Comparison of ENCODE assay signal across 9 mouse cellular contexts in genomic region chr10:62183053-62183452, GRCm38 (mm10). TPM values are rescaled to one million over a fixed set of nuclear protein-coding genes. Genes with fewer than 3 reads are reported as not detected.
A peak's percentile ranks its signal among the peaks of the same experiment; 100 is the strongest.
DNase-seq lines count a peak whose midpoint lies in the region; ATAC-seq and TF ChIP-seq lines count a peak whose summit lies in the region.
"Had no signal": no experiment of that assay in that cellular context is flagged by ENCODE, and none has a peak within 500 bp of the region (broad histone marks: within the 10 kb centered on the region; RNA-seq: fewer than 3 reads in every experiment).

No protein-coding gene starts in this region.

- peak; percentile 100 for TF ChIP-seq CTCF in ES-Bruce4 (IDR thresholded peaks at IDR 0.05; ENCODE audit: low read depth, low read length)
- peak; percentile 100 for TF ChIP-seq CTCF in lung, adult 2 months (IDR thresholded peaks at IDR 0.05; ENCODE audit: insufficient read depth, low read length)
- TF ChIP-seq CTCF in olfactory bulb, adult 2 months (IDR thresholded peaks at IDR 0.05; ENCODE audit: insufficient read depth, low read depth, low read length): peak; percentile 99

- no peak overlapping the region for H3K9ac ChIP-seq in ES-Bruce4 (ENCODE audit: low read depth, poor library complexity, severe bottlenecking)
- no peak overlapping the region for H3K9ac ChIP-seq in forebrain, embryonic 12.5 days
- H3K9ac ChIP-seq: limb, embryonic 15.5 days had no signal

- peak; percentile 59; the same call in 1 of the 2 replicates for TF ChIP-seq EP300 in ES-Bruce4 (IDR thresholded peaks at IDR 0.05; ENCODE audit: insufficient read depth, low read depth, low read length)

- no peaks in the 10 kb centered on the region for H3K9me3 ChIP-seq in ES-Bruce4 (replicated peaks; ENCODE audit: control insufficient read depth, insufficient read depth, low read length, poor library complexity, severe bottlenecking)
- no peaks in the 10 kb centered on the region for H3K9me3 ChIP-seq in forebrain, embryonic 12.5 days
- H3K9me3 ChIP-seq: limb, embryonic 15.5 days had no signal

- peak; percentile 78 for ATAC-seq in forebrain, embryonic 12.5 days (ENCODE audit: low FRiP score)

- H3K4me1 ChIP-seq in ES-Bruce4 (ENCODE audit: control insufficient read depth, insufficient read depth, low read length): peaks cover 1% of the 10 kb centered on the region
- H3K4me1 ChIP-seq in forebrain, embryonic 12.5 days: no peaks in the 10 kb centered on the region
- no peaks in the 10 kb centered on the region for H3K4me1 ChIP-seq in lung, adult 2 months (ENCODE audit: control insufficient read depth, insufficient read depth, low read length)
- no peaks in the 10 kb centered on the region for H3K4me1 ChIP-seq in olfactory bulb, adult 2 months (ENCODE audit: control insufficient read depth, insufficient read depth, low read length)
- H3K4me1 ChIP-seq: limb, embryonic 15.5 days had no signal

- H3K4me2 ChIP-seq in forebrain, embryonic 12.5 days: no peak overlapping the region
- H3K4me2 ChIP-seq: limb, embryonic 15.5 days had no signal

- H3K27me3 ChIP-seq in ES-Bruce4 (ENCODE audit: control insufficient read depth, insufficient read depth, low read length, poor library complexity, severe bottlenecking): no peaks in the 10 kb centered on the region
- peaks cover 17% of the 10 kb centered on the region for H3K27me3 ChIP-seq in forebrain, embryonic 12.5 days

- 2% methylated on average over 10 of the region's 10 CpGs for WGBS in forebrain, embryonic 12.5 days
- 1% methylated on average over 10 of the region's 10 CpGs for WGBS in lung, adult 2 months
- WGBS in olfactory bulb, adult 2 months: 3% methylated on average over 10 of the region's 10 CpGs

- H3K4me3 ChIP-seq in ES-Bruce4 (ENCODE audit: low read depth, low read length): no peak overlapping the region
- H3K4me3 ChIP-seq in forebrain, embryonic 12.5 days (replicated peaks): no peak overlapping the region
- H3K4me3 ChIP-seq in lung, adult 2 months (replicated peaks; ENCODE audit: extremely low read depth, low read depth, low read length): no peak overlapping the region
- no peak overlapping the region for H3K4me3 ChIP-seq in olfactory bulb, adult 2 months (ENCODE audit: insufficient read depth, low read depth, low read length)
- H3K4me3 ChIP-seq: limb, embryonic 15.5 days had no signal

- DNase-seq in c-Kit-positive CD71-negative TER-119-negative erythroid progenitor cells, embryonic 14.5 days (ENCODE audit: low read depth): peak; percentile 99
- peak; percentile 96 for DNase-seq in heart, postnatal 4 days
- DNase-seq in layer of hippocampus, adult 18-20 months (ENCODE audit: low spot score in 2 of 2): peak; percentile 89 to 99
- peak; percentile 92 for DNase-seq in lung, adult 2 months
- peak; percentile 88 for DNase-seq in testis, postnatal 14 days (ENCODE audit: low spot score)

- TF ChIP-seq POLR2A in ES-Bruce4 (IDR thresholded peaks at IDR 0.05; ENCODE audit: insufficient read depth, low read length): no peak
- TF ChIP-seq POLR2A in lung, adult 2 months (IDR thresholded peaks at IDR 0.05; ENCODE audit: borderline replicate concordance, extremely low read depth, low read depth, low read length): no peak
- TF ChIP-seq POLR2A in olfactory bulb, adult 2 months (IDR thresholded peaks at IDR 0.05; ENCODE audit: insufficient read depth, low read depth, low read length): no peak

- no peaks in the 10 kb centered on the region for H3K36me3 ChIP-seq in ES-Bruce4 (ENCODE audit: control insufficient read depth, insufficient read depth, low read length, poor library complexity, severe bottlenecking)
- H3K36me3 ChIP-seq in forebrain, embryonic 12.5 days (replicated peaks): no peaks in the 10 kb centered on the region
- H3K36me3 ChIP-seq: limb, embryonic 15.5 days had no signal

- no peak overlapping the region for H3K27ac ChIP-seq in ES-Bruce4 (ENCODE audit: insufficient read depth, low read length)
- no peak overlapping the region for H3K27ac ChIP-seq in forebrain, embryonic 12.5 days
- no peak overlapping the region for H3K27ac ChIP-seq in olfactory bulb, adult 2 months (ENCODE audit: insufficient read depth, low read depth, low read length)
- H3K27ac ChIP-seq: limb, embryonic 15.5 days had no signal

RNA-seq across cellular contexts. Expression of gene Fam241b, which starts 39.3 kb away (rescaled TPM):
- polyA plus RNA-seq in ES-Bruce4 (2011; ENCODE audit: insufficient read depth, insufficient read length, low read depth, missing spikeins): 25.7 and 29.6 TPM in 2 replicates
- 58.2 and 60.1 TPM in 2 replicates for polyA plus RNA-seq in forebrain, embryonic 12.5 days (2016; fragmentation: Nextera tagmentation; extraction: Ambion mirVana)
- total RNA-seq in heart, postnatal 4 days (2021): under 1 TPM; 0.70 to 0.86 TPM
- total RNA-seq in layer of hippocampus, adult 18-20 months (2021): 10 to 100 TPM; 37.5 to 48.0 TPM
- polyA plus RNA-seq in lung, adult 2 months (2012; rRNA removed): 10.0 and 11.1 TPM in 2 replicates
- polyA plus RNA-seq in olfactory bulb, adult 2 months (2012; ENCODE audit: insufficient read depth, insufficient read length, low replicate concordance, missing spikeins): not detected in 2 replicates

RNA-seq across cellular contexts. Expression of gene Tspan15, which starts 48.0 kb away (rescaled TPM):
- 8.5 and 10.4 TPM in 2 replicates for polyA plus RNA-seq in ES-Bruce4 (2011; ENCODE audit: insufficient read depth, insufficient read length, low read depth, missing spikeins)
- polyA plus RNA-seq in forebrain, embryonic 12.5 days (2016; fragmentation: Nextera tagmentation; extraction: Ambion mirVana): 11.7 and 13.7 TPM in 2 replicates
- 10 to 100 TPM; 10.1 to 10.3 TPM for total RNA-seq in heart, postnatal 4 days (2021)
- total RNA-seq in layer of hippocampus, adult 18-20 months (2021): 10 to 100 TPM; 16.0 to 18.5 TPM
- 134 and 177 TPM in 2 replicates for polyA plus RNA-seq in lung, adult 2 months (2012; rRNA removed)
- polyA plus RNA-seq in olfactory bulb, adult 2 months (2012; ENCODE audit: insufficient read depth, insufficient read length, low replicate concordance, missing spikeins): not detected in 2 replicates

RNA-seq across cellular contexts. Expression of gene Neurog3, which starts 50.2 kb away (rescaled TPM):
- polyA plus RNA-seq in ES-Bruce4 (2011; ENCODE audit: insufficient read depth, insufficient read length, low read depth, missing spikeins): 0.78 TPM in 1 of 2 replicates, not detected in the other
- polyA plus RNA-seq in forebrain, embryonic 12.5 days (2016; fragmentation: Nextera tagmentation; extraction: Ambion mirVana): 0.65 and 0.67 TPM in 2 replicates
- not detected for total RNA-seq in heart, postnatal 4 days (2021)
- total RNA-seq in layer of hippocampus, adult 18-20 months (2021): not detected
- not detected in 2 replicates for polyA plus RNA-seq in lung, adult 2 months (2012; rRNA removed)
- not detected in 2 replicates for polyA plus RNA-seq in olfactory bulb, adult 2 months (2012; ENCODE audit: insufficient read depth, insufficient read length, low replicate concordance, missing spikeins)
- polyA plus RNA-seq: limb, embryonic 15.5 days had no signal

Comparison
In these comparisons a context has a peak if more than half of its experiments do, and no peak if none do; other contexts are left out.
1. RNA of gene Fam241b, which starts 39.3 kb away (polyA plus RNA-seq): 58.2 to 60.1 TPM in forebrain, embryonic 12.5 days, 25.7 to 29.6 TPM in ES-Bruce4 and 10.0 to 11.1 TPM in lung, adult 2 months; not detected in olfactory bulb, adult 2 months; every median in the first group is over 10 times any median in the second.
2. Peak in every context shown above with its lines, with median percentiles within 50 percentile points of each other: CTCF ChIP-seq and DNase-seq.